Mouse (Mus musculus): Measurements from ENCODE around the gene Akr1b3.
A peak's percentile ranks its signal among the peaks of the same experiment; 100 is the strongest.

- no peak for TF ChIP-seq POLR2A (IDR thresholded peaks at IDR 0.05; ENCODE audit: insufficient read length, low read depth)
- peak; percentile 95 for TF ChIP-seq CEBPB (IDR thresholded peaks at IDR 0.05; ENCODE audit: insufficient read depth, poor library complexity, severe bottlenecking)
- TF ChIP-seq REST (IDR thresholded peaks at IDR 0.05; ENCODE audit: insufficient read depth, insufficient read length) = no peak
- no peak for TF ChIP-seq MAX (IDR thresholded peaks at IDR 0.05; ENCODE audit: low read depth)
- no peak for TF ChIP-seq USF1 (IDR thresholded peaks at IDR 0.05; ENCODE audit: low read depth)
- no peak for TF ChIP-seq E2F4 (IDR thresholded peaks at IDR 0.05; ENCODE audit: insufficient read depth)
- TF ChIP-seq MYOG (IDR thresholded peaks at IDR 0.05; ENCODE audit: control insufficient read depth in 1 of 3, insufficient read depth in 1 of 3, insufficient read length in 2 of 3, low read depth in 2 of 3) = no peak
- TF ChIP-seq TCF12 (IDR thresholded peaks at IDR 0.05; ENCODE audit: insufficient read depth, poor library complexity, severe bottlenecking) = no peak
- peak in 2 of 3 experiments; percentile 4 to 17 for TF ChIP-seq MYOD1 (IDR thresholded peaks at IDR 0.05; ENCODE audit: control insufficient read depth in 1 of 3, insufficient read length in 2 of 3, low read depth in 2 of 3)
- TF ChIP-seq TCF3 (IDR thresholded peaks at IDR 0.05; ENCODE audit: insufficient read length, low read depth) = no peak
Measured at GRCm38 (mm10) chr6:34343426-34343825, 26.1 kb upstream of the Akr1b3 start.

All from myocyte (in vitro differentiated cells).